Mouse (Mus musculus) urinary bladder, postnatal 36 days (tissue): ENCODE results near the gene Scg5.

ENCODE experiments used
- DNase-seq, 2 experiments: peaks; one replicate each; pipeline ENCODE4 v3.0.0; 2022; ENCODE audit warnings: low spot score in 2 of 2, mixed read lengths in 1 of 2

Scg5 gene

DNA sequence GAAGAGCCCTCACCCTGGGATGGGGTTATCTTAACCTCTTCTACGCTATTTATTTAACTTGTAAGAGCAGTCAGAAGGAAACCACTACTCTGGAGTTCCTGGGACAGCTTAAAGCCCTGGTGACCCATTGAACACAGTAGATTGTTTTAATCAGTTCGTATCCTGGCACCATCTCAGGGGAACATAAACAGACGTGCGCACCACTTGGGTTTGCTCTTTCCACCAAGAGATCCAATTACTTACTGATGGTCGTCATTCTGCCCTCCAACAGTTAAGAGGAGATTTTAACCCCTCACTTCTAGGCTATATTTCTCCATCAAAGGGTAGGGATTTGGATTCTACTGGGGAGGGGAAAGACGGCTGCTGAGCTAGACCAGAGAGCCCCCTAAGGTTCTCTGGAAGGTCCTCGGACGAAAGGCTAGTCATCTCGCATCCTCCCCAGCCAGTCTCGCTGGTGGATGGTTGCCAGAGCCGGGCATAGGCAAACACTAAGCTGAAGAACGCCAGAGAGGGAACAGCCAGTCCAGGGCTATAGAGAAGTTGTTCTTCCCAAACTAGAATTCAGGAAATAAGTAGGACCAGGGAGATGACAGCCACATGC lies 71.9 kb downstream of the Scg5 start:
- DNase-seq: no peak

DNA sequence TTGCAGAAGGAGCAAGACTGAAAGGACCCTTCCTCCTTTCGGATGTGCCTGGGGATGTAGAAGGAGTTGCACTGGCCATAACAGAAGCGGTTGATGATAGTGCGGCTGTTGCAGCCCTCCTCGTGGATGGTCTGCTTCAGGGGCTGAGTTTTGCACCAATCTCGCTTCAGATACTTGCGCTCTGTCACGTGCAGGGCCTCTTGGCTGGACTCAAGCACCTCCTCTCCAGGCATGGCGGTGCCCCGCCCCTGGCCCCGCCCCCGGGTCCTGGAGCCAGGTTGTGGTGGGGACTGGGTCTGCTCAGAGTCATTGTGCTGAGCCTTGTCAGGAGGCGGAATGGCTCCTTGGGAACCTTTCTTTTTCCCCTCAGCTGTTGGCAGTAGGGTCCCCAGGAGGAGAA lies 79.2 kb downstream of the Scg5 start:
- DNase-seq: no peak

DNA sequence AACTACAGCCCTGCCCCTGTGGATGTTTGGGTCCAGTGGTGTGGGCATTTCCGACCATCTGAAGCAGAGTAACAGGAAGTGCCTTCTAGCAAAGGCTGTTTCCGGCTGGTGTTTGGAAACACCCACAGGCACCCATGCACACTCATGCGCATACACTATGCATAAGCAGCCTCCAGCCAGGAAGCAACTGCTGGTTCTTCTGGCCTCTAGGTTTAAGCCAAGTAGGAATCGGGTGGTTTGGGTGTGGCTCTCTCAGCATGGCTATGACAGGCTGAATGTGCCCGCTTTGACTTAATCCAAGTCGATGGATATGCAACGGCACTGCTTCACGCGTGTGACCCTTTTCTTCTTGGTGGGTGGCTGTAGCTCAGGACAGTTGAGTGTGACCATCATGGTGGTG lies 79.6 kb downstream of the Scg5 start:
- DNase-seq: no peak

DNA sequence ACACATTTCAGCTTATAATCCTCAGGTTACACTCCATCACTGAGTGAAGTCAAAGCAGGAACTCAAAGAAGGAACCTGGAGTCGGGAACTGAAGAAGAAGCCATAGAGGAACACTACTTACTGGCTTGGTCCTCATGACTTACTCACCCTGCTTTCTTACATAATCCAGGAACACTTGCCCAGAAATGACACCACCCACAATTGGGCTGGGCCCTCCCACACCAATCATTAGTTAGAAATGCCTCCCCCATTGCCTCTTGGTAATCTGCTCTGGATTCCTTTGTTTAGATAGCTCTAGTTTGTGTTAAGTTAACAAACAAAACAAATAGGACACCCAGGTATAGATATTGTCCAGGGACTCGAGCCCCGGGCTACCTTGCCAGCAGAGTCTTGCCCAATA lies 100.3 kb downstream of the Scg5 start:
- DNase-seq: no peak
